Mouse (Mus musculus): ENCODE measurements around the gene Sdhaf2. TPM values are rescaled to one million over a fixed set of nuclear protein-coding genes. Genes with fewer than 3 reads are reported as not detected.
A peak's percentile ranks its signal among the peaks of the same experiment; 100 is the strongest.

Sdhaf2 gene
- total and polyA plus RNA-seq, 2 experiments = 15.7 to 29.6 TPM

DNA sequence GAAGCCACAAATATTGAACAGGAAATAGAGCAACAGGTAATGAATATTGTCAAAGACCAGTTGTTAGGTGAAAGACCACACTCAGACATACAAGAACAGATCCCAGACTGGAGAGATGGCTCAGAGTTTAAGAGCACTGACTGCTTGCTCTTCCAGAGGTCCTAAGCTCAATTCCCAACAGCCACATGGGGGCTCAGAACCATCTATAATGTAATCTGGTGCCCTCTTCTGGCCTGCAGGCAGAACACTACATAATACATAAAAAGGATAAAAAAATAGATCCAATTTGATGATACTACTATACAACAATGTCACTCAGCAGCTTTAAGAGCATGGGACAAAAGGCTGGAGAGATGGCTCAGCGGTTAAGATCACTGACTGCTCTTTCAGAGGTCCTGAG, 5.6 kb downstream of the Sdhaf2 start:
- Histone ChIP-seq H3K4me1 (ENCODE audit: control insufficient read depth, insufficient read depth, low read length) (no peaks in the 10 kb centered on the region; the same call in 1 of the 2 replicates), H3K9ac (ENCODE audit: low read depth, low read length) (no peak overlapping the region), H3K27ac (replicated peaks; ENCODE audit: insufficient read depth, low read depth, low read length) (no peak overlapping the region), H3K79me2 (ENCODE audit: control insufficient read depth, insufficient read depth, low read length) (peaks cover 10% of the 10 kb centered on the region), H3K27me3 (ENCODE audit: control insufficient read depth, insufficient read depth, low read length) (no peaks in the 10 kb centered on the region), H3K36me3 (ENCODE audit: control insufficient read depth, insufficient read depth, low read length) (peaks cover 21% of the 10 kb centered on the region), H3K4me3 (ENCODE audit: insufficient read depth, low read depth, low read length) (no peak overlapping the region)
- DNase-seq (ENCODE audit: extremely low read depth, low read depth, low spot score) = no peak
- 54% methylated on average over 1 of the region's 1 CpGs for WGBS
- TF ChIP-seq CTCF (IDR thresholded peaks at IDR 0.05; ENCODE audit: low read depth, low read length) = no peak
- no peak for TF ChIP-seq POLR2A (IDR thresholded peaks at IDR 0.05; ENCODE audit: extremely low read depth, insufficient read depth, low read length)

GRCm38 (mm10) chr19:10510759-10511330, 15.1 kb downstream of the Sdhaf2 start:
- WGBS = 60% methylated on average over 6 of the region's 6 CpGs
- H3K4me1 ChIP-seq (ENCODE audit: control insufficient read depth, insufficient read depth, low read length) = no peaks in the 10 kb centered on the region
- peaks cover 42% of the 10 kb centered on the region for H3K36me3 ChIP-seq (ENCODE audit: control insufficient read depth, insufficient read depth, low read length)
- no peaks in the 10 kb centered on the region for H3K27me3 ChIP-seq (ENCODE audit: control insufficient read depth, insufficient read depth, low read length)
- no peak overlapping the region for H3K27ac ChIP-seq (replicated peaks; ENCODE audit: insufficient read depth, low read depth, low read length)
- peak; percentile 28 for DNase-seq (ENCODE audit: extremely low read depth, low read depth, low spot score)
- no peak overlapping the region for H3K9ac ChIP-seq (ENCODE audit: low read depth, low read length)
- no peaks in the 10 kb centered on the region; the same call in 1 of the 2 replicates for H3K79me2 ChIP-seq (ENCODE audit: control insufficient read depth, insufficient read depth, low read length)
- no peak overlapping the region for H3K4me3 ChIP-seq (ENCODE audit: insufficient read depth, low read depth, low read length)
- TF ChIP-seq CTCF (IDR thresholded peaks at IDR 0.05; ENCODE audit: low read depth, low read length) = no peak
- no peak for TF ChIP-seq POLR2A (IDR thresholded peaks at IDR 0.05; ENCODE audit: extremely low read depth, insufficient read depth, low read length)

- DNase-seq (ENCODE audit: extremely low read depth, low read depth, low spot score) = peak; percentile 20
- Histone ChIP-seq H3K27ac (replicated peaks; ENCODE audit: insufficient read depth, low read depth, low read length) (no peak overlapping the region), H3K4me1 (ENCODE audit: control insufficient read depth, insufficient read depth, low read length) (no peaks in the 10 kb centered on the region), H3K9ac (ENCODE audit: low read depth, low read length) (no peak overlapping the region), H3K79me2 (ENCODE audit: control insufficient read depth, insufficient read depth, low read length) (no peaks in the 10 kb centered on the region), H3K4me3 (ENCODE audit: insufficient read depth, low read depth, low read length) (no peak overlapping the region), H3K36me3 (ENCODE audit: control insufficient read depth, insufficient read depth, low read length) (peaks cover 46% of the 10 kb centered on the region), H3K27me3 (ENCODE audit: control insufficient read depth, insufficient read depth, low read length) (no peaks in the 10 kb centered on the region)
- WGBS = 21% methylated on average over 4 of the region's 4 CpGs
- peak; percentile 92 for TF ChIP-seq CTCF (IDR thresholded peaks at IDR 0.05; ENCODE audit: low read depth, low read length)
- TF ChIP-seq POLR2A (IDR thresholded peaks at IDR 0.05; ENCODE audit: extremely low read depth, insufficient read depth, low read length) = no peak
Observed at GRCm38 (mm10) chr19:10502571-10502970, 23.4 kb downstream of the Sdhaf2 start.

DNA sequence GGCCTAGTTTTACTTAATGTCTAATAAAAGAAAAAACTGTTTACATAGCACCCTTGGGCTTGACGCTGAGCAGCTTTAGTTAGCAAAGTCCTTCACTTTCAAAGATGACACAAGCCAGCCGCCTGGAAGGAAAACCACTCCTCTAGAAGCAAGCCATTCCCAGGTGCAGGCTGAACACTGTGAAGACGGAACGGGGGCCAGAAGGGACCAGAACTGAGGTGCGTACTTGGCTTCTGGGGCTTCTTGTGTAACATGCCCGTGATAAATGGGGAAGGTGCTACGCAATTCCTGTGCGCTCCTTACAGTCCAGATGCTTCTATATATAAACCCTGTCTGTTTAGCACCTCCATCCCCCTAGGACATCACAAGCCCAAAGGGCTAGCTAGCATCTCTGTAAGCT, 25.4 kb downstream of the Sdhaf2 start:
- H3K4me3 ChIP-seq (ENCODE audit: insufficient read depth, low read depth, low read length) = no peak overlapping the region
- no peaks in the 10 kb centered on the region for H3K79me2 ChIP-seq (ENCODE audit: control insufficient read depth, insufficient read depth, low read length)
- H3K27me3 ChIP-seq (ENCODE audit: control insufficient read depth, insufficient read depth, low read length) = no peaks in the 10 kb centered on the region
- TF ChIP-seq CTCF (IDR thresholded peaks at IDR 0.05; ENCODE audit: low read depth, low read length) (no peak), POLR2A (IDR thresholded peaks at IDR 0.05; ENCODE audit: extremely low read depth, insufficient read depth, low read length) (no peak)
- DNase-seq (ENCODE audit: extremely low read depth, low read depth, low spot score) = no peak
- no peak overlapping the region for H3K9ac ChIP-seq (ENCODE audit: low read depth, low read length)
- no peak overlapping the region for H3K27ac ChIP-seq (replicated peaks; ENCODE audit: insufficient read depth, low read depth, low read length)
- H3K4me1 ChIP-seq (ENCODE audit: control insufficient read depth, insufficient read depth, low read length) = no peaks in the 10 kb centered on the region
- WGBS = 96% methylated on average over 8 of the region's 8 CpGs
- H3K36me3 ChIP-seq (ENCODE audit: control insufficient read depth, insufficient read depth, low read length) = peaks cover 36% of the 10 kb centered on the region

DNA sequence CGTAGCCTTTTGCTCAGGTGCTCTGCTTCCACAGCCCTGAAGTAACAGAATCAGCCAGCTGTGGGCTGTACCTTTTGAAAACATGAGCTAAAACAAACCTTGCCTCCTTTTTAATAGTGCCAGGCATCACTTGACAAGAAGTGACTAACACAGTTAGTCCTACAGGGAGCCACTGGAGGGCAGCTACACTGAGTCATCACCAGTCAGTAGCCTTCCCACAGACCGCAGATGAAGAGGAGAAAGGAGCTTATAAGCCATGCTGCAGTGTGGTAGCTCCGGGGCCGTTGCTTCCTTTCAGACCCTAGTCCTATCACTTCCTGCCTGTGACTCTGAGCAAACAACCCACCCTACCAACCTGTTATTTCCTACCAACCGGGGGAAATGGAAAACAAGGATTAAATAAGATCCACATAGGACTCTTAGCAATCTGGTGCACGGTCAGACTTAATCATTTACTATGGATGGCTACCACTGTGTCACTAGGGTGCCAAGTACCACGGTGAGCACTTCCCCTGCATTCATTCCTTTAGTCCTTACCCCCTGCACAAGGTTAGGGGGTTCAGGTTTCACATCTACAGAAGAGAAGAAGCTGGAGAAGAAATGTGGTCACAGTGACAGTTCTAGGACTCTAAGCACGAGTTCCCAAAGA, 28.3 kb downstream of the Sdhaf2 start:
- H3K36me3 ChIP-seq (ENCODE audit: control insufficient read depth, insufficient read depth, low read length) = peaks cover 26% of the 10 kb centered on the region
- H3K4me1 ChIP-seq (ENCODE audit: control insufficient read depth, insufficient read depth, low read length) = no peaks in the 10 kb centered on the region
- H3K27me3 ChIP-seq (ENCODE audit: control insufficient read depth, insufficient read depth, low read length) = no peaks in the 10 kb centered on the region
- no peak overlapping the region for H3K27ac ChIP-seq (replicated peaks; ENCODE audit: insufficient read depth, low read depth, low read length)
- no peak overlapping the region for H3K4me3 ChIP-seq (ENCODE audit: insufficient read depth, low read depth, low read length)
- no peak overlapping the region for H3K9ac ChIP-seq (ENCODE audit: low read depth, low read length)
- 55% methylated on average over 8 of the region's 8 CpGs for WGBS
- TF ChIP-seq CTCF (IDR thresholded peaks at IDR 0.05; ENCODE audit: low read depth, low read length) (no peak), POLR2A (IDR thresholded peaks at IDR 0.05; ENCODE audit: extremely low read depth, insufficient read depth, low read length) (no peak)
- no peak for DNase-seq (ENCODE audit: extremely low read depth, low read depth, low spot score)
- no peaks in the 10 kb centered on the region for H3K79me2 ChIP-seq (ENCODE audit: control insufficient read depth, insufficient read depth, low read length)

GRCm38 (mm10) chr19:10496976-10497375, 29.0 kb downstream of the Sdhaf2 start:
- Histone ChIP-seq H3K9ac (ENCODE audit: low read depth, low read length) (no peak overlapping the region), H3K4me1 (ENCODE audit: control insufficient read depth, insufficient read depth, low read length) (no peaks in the 10 kb centered on the region), H3K27me3 (ENCODE audit: control insufficient read depth, insufficient read depth, low read length) (no peaks in the 10 kb centered on the region), H3K27ac (replicated peaks; ENCODE audit: insufficient read depth, low read depth, low read length) (no peak overlapping the region), H3K79me2 (ENCODE audit: control insufficient read depth, insufficient read depth, low read length) (no peaks in the 10 kb centered on the region), H3K4me3 (ENCODE audit: insufficient read depth, low read depth, low read length) (no peak overlapping the region), H3K36me3 (ENCODE audit: control insufficient read depth, insufficient read depth, low read length) (peaks cover 23% of the 10 kb centered on the region)
- TF ChIP-seq POLR2A (IDR thresholded peaks at IDR 0.05; ENCODE audit: extremely low read depth, insufficient read depth, low read length) (no peak), CTCF (IDR thresholded peaks at IDR 0.05; ENCODE audit: low read depth, low read length) (no peak)
- WGBS = 87% methylated on average over 2 of the region's 2 CpGs
- DNase-seq (ENCODE audit: extremely low read depth, low read depth, low spot score) = no peak

Measured in liver, adult 2 months (tissue).